Mouse (Mus musculus) liver, embryonic 11.5 days (tissue): ENCODE results near the gene Grip1. TPM values are rescaled to one million over a fixed set of nuclear protein-coding genes. Genes with fewer than 3 reads are reported as not detected.

Experiments
- ATAC-seq: fragments of 200-750 bp; cut with Nextera tagmentation; replicated peaks from 2 replicates; pipeline ENCODE4 v1.8.0; 2017; ENCODE audit warnings: moderate number of reproducible peaks, mild to moderate bottlenecking, moderate TSS enrichment, moderate library complexity; ENCODE audit not compliant: low FRiP score
- DNase-seq: peaks from one replicate; pipeline ENCODE4 v3.0.0-alpha.2; 2017; ENCODE audit warnings: low spot score
- H3K27ac ChIP-seq: fragments of 300-500 bp; sonication (generic); 2 replicates; pipeline ENCODE4 v1.5.1; 2014; ENCODE audit warnings: mild to moderate bottlenecking, low read depth, low read length, control low read depth
- H3K27me3 ChIP-seq: fragments of 300-500 bp; sonication (generic); replicated peaks from 2 replicates; pipeline ENCODE4 v1.6.1; 2014; ENCODE audit warnings: low read length, mixed read lengths; ENCODE audit not compliant: control insufficient read depth, insufficient read depth
- H3K36me3 ChIP-seq: fragments of 300-500 bp; sonication (generic); 2 replicates; pipeline ENCODE4 v1.6.1; 2014; ENCODE audit warnings: mild to moderate bottlenecking, low read length, moderate library complexity, mixed read lengths; ENCODE audit not compliant: control insufficient read depth, insufficient read depth
- H3K4me1 ChIP-seq: fragments of 300-500 bp; sonication (generic); replicated peaks from 2 replicates; pipeline ENCODE4 v1.6.1; 2014; ENCODE audit warnings: low read length, mixed read lengths; ENCODE audit not compliant: control insufficient read depth, insufficient read depth
- H3K4me2 ChIP-seq: fragments of 300-500 bp; sonication (generic); 2 replicates; pipeline ENCODE4 v1.6.1; 2014; ENCODE audit warnings: mild to moderate bottlenecking, control low read depth, moderate library complexity
- H3K4me3 ChIP-seq: fragments of 300-500 bp; sonication (generic); 2 replicates; pipeline ENCODE4 v1.5.1; 2014; ENCODE audit warnings: low read depth, low read length, control low read depth
- H3K9ac ChIP-seq: fragments of 300-500 bp; sonication (generic); 2 replicates; pipeline ENCODE4 v1.6.1; 2014; ENCODE audit warnings: low read depth, low read length, control low read depth
- H3K9me3 ChIP-seq: fragments of 300-500 bp; sonication (generic); 2 replicates; pipeline ENCODE4 v1.6.1; 2016; ENCODE audit warnings: low read length, inconsistent platforms, mixed read lengths; ENCODE audit not compliant: control insufficient read depth
- WGBS: fragments of 180-500 bp; shearing (Covaris S2); extraction: QIAGEN DNeasy Blood & Tissue Kit; methylation state at CpG from one replicate; pipeline ENCODE4 v1.1.7; 2014; 5-methylcytosine and 5-hydroxymethylcytosine counted together
- polyA plus RNA-seq: library from polyadenylated mRNA; unstranded; fragments of >200 nt; fragmentation: Nextera tagmentation; extraction: Ambion mirVana; gene quantifications from 2 replicates; pipeline ENCODE4 v1.2.1, GENCODE M21; 2014

The Grip1 gene
- polyA plus RNA-seq, 1 experiment from 2014 or later, result 2.3 TPM

DNA sequence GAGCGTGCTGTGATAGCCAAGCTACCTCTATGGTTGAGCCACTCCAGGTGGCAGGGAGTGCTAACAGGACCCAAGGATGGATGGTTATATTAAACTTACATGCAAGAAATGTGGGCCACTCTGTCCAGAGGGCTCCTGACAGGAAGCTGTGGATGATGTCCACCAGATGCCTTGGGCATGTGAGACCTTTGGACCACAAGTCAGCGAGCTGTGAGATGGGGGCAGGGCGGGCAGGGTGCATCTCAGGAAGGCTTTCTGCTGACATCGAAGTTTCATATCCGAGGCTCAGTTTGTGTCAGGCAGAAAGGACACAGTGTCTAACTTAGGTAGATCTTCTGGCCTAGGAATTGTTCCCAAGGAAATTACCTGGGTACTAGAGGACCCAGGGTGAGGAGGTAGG, 362.4 kb downstream of the Grip1 start:
- ATAC-seq, result no peak
- H3K4me1 ChIP-seq, result no peaks in the 10 kb centered on the region; the same call in 1 of the 2 replicates
- H3K36me3 ChIP-seq, result no peaks in the 10 kb centered on the region
- no peaks in the 10 kb centered on the region for H3K9me3 ChIP-seq
- no peak overlapping the region for H3K4me3 ChIP-seq
- DNase-seq, result no peak
- 53% methylated on average over 5 of the region's 5 CpGs for WGBS
- H3K27me3 ChIP-seq, result no peaks in the 10 kb centered on the region
- no peak overlapping the region for H3K9ac ChIP-seq
- H3K27ac ChIP-seq, result no peak overlapping the region
- H3K4me2 ChIP-seq, result no peak overlapping the region

DNA sequence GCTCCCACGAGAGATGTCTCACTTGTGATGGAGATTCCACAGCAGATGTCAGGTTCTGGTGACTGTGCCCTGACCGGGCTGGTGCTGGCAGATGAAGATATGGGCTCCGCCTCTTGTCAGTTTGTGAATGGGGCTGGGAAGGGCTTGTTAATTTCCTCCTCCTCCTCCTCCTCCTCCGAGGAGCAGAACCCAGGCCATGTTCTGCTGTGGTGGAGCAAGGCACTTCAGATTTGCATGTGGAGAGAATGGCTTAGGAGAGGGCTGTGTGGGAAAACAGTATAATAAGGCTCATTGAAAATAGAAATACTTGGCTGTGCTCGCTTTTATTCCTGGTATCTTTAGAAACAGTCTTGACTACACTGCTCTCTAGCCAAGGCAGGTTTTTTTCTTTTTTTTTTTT, 364.8 kb downstream of the Grip1 start:
- Histone ChIP-seq H3K4me1 (no peaks in the 10 kb centered on the region; the same call in 1 of the 2 replicates), H3K4me3 (no peak overlapping the region), H3K9ac (no peak overlapping the region), H3K27ac (no peak overlapping the region), H3K27me3 (no peaks in the 10 kb centered on the region), H3K9me3 (no peaks in the 10 kb centered on the region), H3K36me3 (no peaks in the 10 kb centered on the region), H3K4me2 (no peak overlapping the region)
- no peak for DNase-seq
- 52% methylated on average over 5 of the region's 5 CpGs for WGBS
- no peak for ATAC-seq

DNA sequence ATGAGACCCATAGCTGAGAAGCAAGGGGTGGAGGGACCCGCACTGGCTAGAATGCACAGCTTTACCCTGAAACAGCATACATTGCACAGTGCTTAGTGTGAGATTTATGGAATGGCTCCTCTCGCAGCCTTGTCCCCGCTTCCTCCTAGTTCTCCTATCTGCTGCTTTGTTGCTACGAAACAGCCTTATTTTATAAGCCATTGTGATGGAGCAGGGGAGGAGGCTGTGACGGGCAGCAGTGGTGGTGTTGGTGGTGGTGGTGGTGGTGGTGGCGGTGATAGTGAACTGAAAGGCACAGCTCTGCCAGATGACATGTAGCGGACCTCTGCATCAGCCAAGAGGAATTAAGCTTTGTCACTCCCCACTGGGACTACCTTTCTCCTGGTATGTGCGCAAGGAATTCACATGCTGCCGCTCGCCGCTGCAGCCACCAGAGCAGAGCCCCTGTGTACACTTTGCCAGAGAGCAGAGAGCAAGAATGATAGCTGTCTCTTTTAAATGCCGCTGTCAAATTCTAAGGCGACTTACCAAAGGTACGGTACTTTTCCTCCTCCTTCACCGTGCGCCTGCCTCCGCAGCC, 365.6 kb downstream of the Grip1 start:
- DNase-seq, result no peak

DNA sequence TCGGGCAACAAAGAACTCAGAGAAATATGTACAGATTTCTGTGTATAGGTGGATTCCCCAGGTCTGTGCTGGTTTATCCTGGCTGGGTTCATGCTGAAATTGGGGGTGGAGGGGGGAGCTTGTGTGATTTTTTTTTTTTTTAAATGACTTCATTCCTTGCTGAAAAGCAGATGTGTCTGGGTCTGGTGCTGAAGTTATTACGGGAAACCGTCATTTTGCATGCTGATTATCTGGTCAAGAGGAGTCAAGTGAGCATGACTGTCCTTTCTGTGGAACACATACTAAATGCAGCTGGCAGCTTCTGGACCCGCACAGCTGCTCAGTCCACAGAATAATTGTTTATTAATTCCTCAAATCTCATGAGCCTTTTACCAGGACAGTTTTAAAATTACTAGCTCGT, 366.1 kb downstream of the Grip1 start:
- no peak overlapping the region for H3K9ac ChIP-seq
- 49% methylated on average over 5 of the region's 5 CpGs for WGBS
- H3K27me3 ChIP-seq, result no peaks in the 10 kb centered on the region
- no peaks in the 10 kb centered on the region for H3K9me3 ChIP-seq
- no peak overlapping the region for H3K4me3 ChIP-seq
- H3K27ac ChIP-seq, result no peak overlapping the region
- ATAC-seq (no peak), DNase-seq (no peak)
- H3K4me1 ChIP-seq, result no peaks in the 10 kb centered on the region; the same call in 1 of the 2 replicates
- no peaks in the 10 kb centered on the region for H3K36me3 ChIP-seq
- peak overlapping the region; percentile 36 for H3K4me2 ChIP-seq

More for the DNA sequence above, 365.6 kb downstream of the Grip1 start:
- Histone ChIP-seq H3K4me1 (no peaks in the 10 kb centered on the region; the same call in 1 of the 2 replicates), H3K9me3 (no peaks in the 10 kb centered on the region), H3K36me3 (no peaks in the 10 kb centered on the region), H3K9ac (no peak overlapping the region), H3K27me3 (no peaks in the 10 kb centered on the region), H3K27ac (no peak overlapping the region), H3K4me3 (no peak overlapping the region), H3K4me2 (peak overlapping the region; percentile 36)
- 49% methylated on average over 17 of the region's 17 CpGs for WGBS
- ATAC-seq, result no peak

DNA sequence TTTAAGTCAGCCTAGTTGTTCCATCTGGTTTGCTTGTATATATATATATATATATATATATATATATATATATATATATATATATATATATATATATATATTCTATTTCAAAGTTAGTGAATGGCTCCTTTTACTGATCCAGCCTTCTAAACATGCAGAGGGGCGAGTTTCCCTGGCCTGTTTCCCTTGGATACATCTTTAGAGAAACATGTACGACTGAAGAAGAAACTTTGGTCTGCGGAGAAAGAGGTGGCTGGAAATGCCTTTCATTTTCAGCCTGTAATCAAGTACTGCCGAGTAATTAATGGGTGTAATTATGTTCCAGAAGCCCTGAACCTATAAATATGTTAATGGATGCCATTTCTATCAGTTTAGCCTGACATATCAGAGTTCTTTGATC, 366.8 kb downstream of the Grip1 start:
- Histone ChIP-seq H3K27ac (no peak overlapping the region), H3K9me3 (no peaks in the 10 kb centered on the region), H3K4me2 (no peak overlapping the region), H3K36me3 (no peaks in the 10 kb centered on the region), H3K27me3 (no peaks in the 10 kb centered on the region), H3K9ac (no peak overlapping the region), H3K4me1 (no peaks in the 10 kb centered on the region; the same call in 1 of the 2 replicates), H3K4me3 (no peak overlapping the region)
- DNase-seq (no peak), ATAC-seq (no peak)
- 67% methylated on average over 4 of the region's 4 CpGs for WGBS

DNA sequence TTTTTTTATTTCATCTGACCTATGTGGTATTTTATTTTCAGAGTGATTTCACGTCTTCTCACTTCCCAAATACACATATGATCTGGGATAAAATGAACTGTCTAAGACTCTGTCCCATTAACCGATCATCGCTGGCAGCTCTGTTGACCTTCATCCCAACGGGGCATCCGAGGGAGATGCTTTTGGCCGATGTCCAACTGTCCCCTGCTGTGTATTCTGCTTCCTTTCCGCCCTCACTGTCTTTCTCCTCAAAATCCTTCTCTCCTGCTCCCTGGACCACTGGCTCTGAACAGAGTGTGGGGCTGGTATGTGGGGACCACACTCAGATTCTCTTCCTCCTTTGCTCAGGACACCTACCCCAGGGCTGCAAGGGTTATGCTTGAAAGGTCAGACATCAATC, 370.1 kb downstream of the Grip1 start:
- no peaks in the 10 kb centered on the region for H3K9me3 ChIP-seq
- 60% methylated on average over 7 of the region's 7 CpGs for WGBS
- no peak overlapping the region for H3K27ac ChIP-seq
- H3K9ac ChIP-seq, result no peak overlapping the region
- H3K36me3 ChIP-seq, result no peaks in the 10 kb centered on the region
- no peaks in the 10 kb centered on the region; the same call in 1 of the 2 replicates for H3K4me1 ChIP-seq
- no peaks in the 10 kb centered on the region for H3K27me3 ChIP-seq
- H3K4me2 ChIP-seq, result no peak overlapping the region
- no peak overlapping the region for H3K4me3 ChIP-seq
- DNase-seq, result no peak
- ATAC-seq, result no peak

DNA sequence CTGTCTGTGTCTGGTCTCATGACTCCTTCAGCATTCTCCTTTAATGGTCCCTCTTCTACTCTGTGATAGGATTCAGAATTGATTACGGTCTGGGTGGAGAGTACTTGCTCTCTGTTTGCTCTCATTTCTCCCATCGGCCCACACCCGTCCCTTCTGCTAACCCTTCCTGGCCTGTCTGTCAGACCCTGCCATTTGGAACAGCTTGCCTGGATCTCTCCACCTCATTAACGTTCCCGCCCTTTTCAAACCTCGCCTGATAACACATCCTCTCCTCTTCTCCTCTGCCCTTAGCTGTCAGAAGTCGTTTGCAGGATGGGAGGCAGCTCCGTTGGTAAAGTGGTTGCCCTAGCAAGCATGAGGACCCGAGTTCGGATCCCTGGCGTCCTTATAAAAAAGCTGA, 370.9 kb downstream of the Grip1 start:
- no peak overlapping the region for H3K4me3 ChIP-seq

DNA sequence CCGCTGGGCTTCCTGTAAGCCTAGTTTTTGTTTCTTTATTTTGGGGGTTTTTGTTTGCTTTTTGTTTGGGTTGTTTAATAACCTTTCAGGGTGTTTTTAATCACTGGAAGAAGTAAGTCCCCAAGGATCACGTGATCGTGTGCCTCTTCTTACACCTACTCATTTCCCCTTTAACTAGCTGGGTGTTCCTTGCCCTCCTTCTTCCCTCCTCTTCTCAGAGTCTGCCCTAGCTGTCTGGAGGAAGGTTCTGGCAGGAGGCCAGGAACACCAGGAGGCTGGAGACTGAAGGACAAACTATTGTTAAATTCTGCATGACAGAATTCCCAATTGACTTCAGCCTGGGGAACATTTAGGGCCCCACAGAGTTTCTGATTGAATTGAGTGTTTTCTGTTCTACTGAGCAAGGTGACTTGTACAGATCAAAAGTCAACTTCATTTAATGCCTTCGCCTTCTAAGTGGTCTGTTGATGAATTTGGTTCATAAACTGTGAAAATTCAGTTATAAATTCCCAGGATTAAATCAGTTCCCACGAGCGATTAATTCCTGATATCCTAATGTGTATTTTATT, 376.8 kb downstream of the Grip1 start:
- Histone ChIP-seq H3K27ac (no peak overlapping the region), H3K4me2 (no peak overlapping the region), H3K9me3 (peaks cover 3% of the 10 kb centered on the region; the same call in 1 of the 2 replicates), H3K36me3 (no peaks in the 10 kb centered on the region), H3K4me1 (no peaks in the 10 kb centered on the region), H3K9ac (no peak overlapping the region), H3K4me3 (no peak overlapping the region), H3K27me3 (no peaks in the 10 kb centered on the region)
- no peak for ATAC-seq
- 81% methylated on average over 6 of the region's 6 CpGs for WGBS
- DNase-seq, result no peak

More for the DNA sequence above, 370.9 kb downstream of the Grip1 start:
- H3K9me3 ChIP-seq, result no peaks in the 10 kb centered on the region
- no peak for DNase-seq
- H3K27ac ChIP-seq, result no peak overlapping the region
- no peaks in the 10 kb centered on the region for H3K27me3 ChIP-seq
- WGBS, result 46% methylated on average over 11 of the region's 11 CpGs
- H3K4me1 ChIP-seq, result no peaks in the 10 kb centered on the region; the same call in 1 of the 2 replicates
- no peaks in the 10 kb centered on the region for H3K36me3 ChIP-seq
- no peak overlapping the region for H3K4me2 ChIP-seq
- no peak overlapping the region for H3K9ac ChIP-seq
- ATAC-seq, result no peak

DNA sequence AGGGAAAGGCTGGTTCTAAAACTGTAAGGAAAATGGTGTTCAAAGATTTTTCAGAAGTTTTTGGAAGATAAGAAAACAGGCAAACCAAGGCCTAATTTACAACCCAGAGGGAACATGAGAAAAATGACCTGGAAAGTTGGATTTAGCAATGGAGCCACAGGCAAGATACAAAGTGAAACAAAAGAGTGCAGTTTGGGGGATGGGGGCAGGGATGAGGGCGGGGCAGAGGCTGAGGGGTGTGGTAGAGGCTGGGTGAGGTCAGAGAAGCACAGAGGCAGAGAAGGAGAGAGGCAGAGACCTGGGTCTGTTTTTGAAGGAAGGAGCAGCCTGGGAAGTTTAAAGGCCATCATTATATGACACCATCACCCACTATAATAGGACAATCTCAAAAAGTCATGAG, 377.5 kb downstream of the Grip1 start:
- WGBS, result 80% methylated on average over 1 of the region's 1 CpGs
- Histone ChIP-seq H3K4me3 (no peak overlapping the region), H3K9me3 (peaks cover 3% of the 10 kb centered on the region; the same call in 1 of the 2 replicates), H3K27ac (no peak overlapping the region), H3K4me1 (no peaks in the 10 kb centered on the region), H3K9ac (no peak overlapping the region), H3K27me3 (no peaks in the 10 kb centered on the region), H3K4me2 (no peak overlapping the region), H3K36me3 (no peaks in the 10 kb centered on the region)
- ATAC-seq (no peak), DNase-seq (no peak)
